Mouse (Mus musculus) midbrain, embryonic 15.5 days (tissue): ENCODE data around the gene St8sia2. TPM values are rescaled to one million over a fixed set of nuclear protein-coding genes. Genes with fewer than 3 reads are reported as not detected.

ENCODE experiments used
- ATAC-seq: fragments of 200-750 bp; cut with Nextera tagmentation; replicated peaks from 2 replicates; pipeline ENCODE4 v1.8.0; 2017; ENCODE audit warnings: moderate TSS enrichment
- H3K27ac ChIP-seq: fragments of 300-500 bp; sonication (generic); 2 replicates; pipeline ENCODE4 v1.5.1; 2015; ENCODE audit warnings: mild to moderate bottlenecking, inconsistent platforms
- H3K27me3 ChIP-seq: fragments of 300-500 bp; sonication (generic); replicated peaks from 2 replicates; pipeline ENCODE4 v1.6.1; 2015; ENCODE audit warnings: inconsistent platforms
- H3K36me3 ChIP-seq: fragments of 300-500 bp; sonication (generic); replicated peaks from 2 replicates; pipeline ENCODE4 v1.6.1; 2015; ENCODE audit warnings: inconsistent platforms
- H3K4me1 ChIP-seq: fragments of 300-500 bp; sonication (generic); 2 replicates; pipeline ENCODE4 v1.6.1; 2015; ENCODE audit warnings: inconsistent platforms
- H3K4me2 ChIP-seq: fragments of 300-500 bp; sonication (generic); 2 replicates; pipeline ENCODE4 v1.6.1; 2015; ENCODE audit warnings: inconsistent platforms, mild to moderate bottlenecking, moderate library complexity
- H3K4me3 ChIP-seq: fragments of 300-500 bp; sonication (generic); 2 replicates; pipeline ENCODE4 v1.5.1; 2015; ENCODE audit warnings: mild to moderate bottlenecking, inconsistent platforms
- H3K9ac ChIP-seq: fragments of 300-500 bp; sonication (generic); 2 replicates; pipeline ENCODE4 v1.6.1; 2015; ENCODE audit warnings: mild to moderate bottlenecking, inconsistent platforms
- H3K9me3 ChIP-seq: fragments of 300-500 bp; sonication (generic); 2 replicates; pipeline ENCODE4 v1.6.1; 2016; ENCODE audit warnings: inconsistent platforms
- WGBS: fragments of 180-500 bp; shearing (Covaris S2); methylation state at CpG from one replicate; pipeline ENCODE4 v1.1.7; 2015; ENCODE audit warnings: mixed read lengths; 5-methylcytosine and 5-hydroxymethylcytosine counted together
- polyA plus RNA-seq: library from polyadenylated mRNA; unstranded; fragments of >200 nt; fragmentation: Nextera tagmentation; extraction: Ambion mirVana; gene quantifications from 2 replicates; pipeline ENCODE4 v1.2.1, GENCODE M21; 2015

St8sia2 gene
- polyA plus RNA-seq, 1 experiment from 2014 or later, result 116 TPM

GRCm38 (mm10) chr7:73954441-73954840, 59.0 kb downstream of the St8sia2 start:
- WGBS, result 54% methylated on average over 5 of the region's 5 CpGs
- Histone ChIP-seq H3K9me3 (no peaks in the 10 kb centered on the region), H3K27ac (no peak overlapping the region), H3K4me2 (no peak overlapping the region), H3K27me3 (no peaks in the 10 kb centered on the region), H3K9ac (no peak overlapping the region), H3K4me3 (no peak overlapping the region), H3K4me1 (no peaks in the 10 kb centered on the region), H3K36me3 (peaks cover 42% of the 10 kb centered on the region)
- ATAC-seq, result no peak

DNA sequence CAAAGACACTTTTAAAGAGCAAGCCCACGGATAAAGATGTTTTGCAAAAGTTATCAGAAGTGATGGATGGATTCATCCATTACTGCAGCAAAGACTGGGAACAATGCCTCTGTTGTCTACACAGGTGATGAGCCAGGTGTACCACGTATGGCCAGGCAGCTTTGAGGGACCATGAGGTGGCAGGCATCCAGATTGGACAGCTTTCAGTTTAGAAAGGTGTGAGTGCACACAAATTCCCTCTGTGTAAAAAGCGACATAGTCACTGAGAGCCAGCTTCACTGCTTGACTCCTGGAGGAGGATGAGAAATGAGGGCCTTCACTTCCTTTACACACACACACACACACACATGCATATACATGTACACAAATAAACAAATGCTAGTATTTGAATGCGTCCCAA, 60.4 kb downstream of the St8sia2 start:
- ATAC-seq, result no peak
- 93% methylated on average over 4 of the region's 4 CpGs for WGBS
- no peaks in the 10 kb centered on the region for H3K9me3 ChIP-seq
- H3K27ac ChIP-seq, result no peak overlapping the region
- no peaks in the 10 kb centered on the region for H3K4me1 ChIP-seq
- H3K9ac ChIP-seq, result no peak overlapping the region
- no peak overlapping the region for H3K4me3 ChIP-seq
- H3K27me3 ChIP-seq, result no peaks in the 10 kb centered on the region
- H3K4me2 ChIP-seq, result no peak overlapping the region
- H3K36me3 ChIP-seq, result peaks cover 33% of the 10 kb centered on the region

DNA sequence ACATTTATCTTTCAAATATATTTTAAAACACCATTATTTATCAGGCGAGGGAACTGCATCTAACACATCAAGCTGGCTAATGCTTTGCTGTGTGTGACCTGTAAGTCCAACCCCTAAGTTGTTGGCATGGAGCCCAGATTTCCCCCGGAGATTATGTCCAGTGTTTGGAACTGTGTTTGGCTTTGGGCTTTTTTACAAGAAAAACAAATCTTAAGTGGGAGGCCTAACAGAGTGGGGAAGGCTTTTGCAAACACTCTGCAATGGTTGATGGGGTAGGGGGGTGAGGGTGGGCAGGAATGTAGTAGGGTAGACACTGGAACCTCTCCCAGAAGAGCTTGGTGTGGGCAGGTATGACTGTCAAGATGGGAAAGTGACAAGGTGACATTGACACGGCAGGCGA, 71.8 kb downstream of the St8sia2 start:
- Histone ChIP-seq H3K4me2 (no peak overlapping the region), H3K4me1 (peaks cover 19% of the 10 kb centered on the region), H3K36me3 (peaks cover 24% of the 10 kb centered on the region), H3K27ac (0 out of 2 replicates have a peak overlapping the region, but pooled peaks have one; percentile 45), H3K9me3 (no peaks in the 10 kb centered on the region), H3K9ac (no peak overlapping the region), H3K4me3 (no peak overlapping the region), H3K27me3 (no peaks in the 10 kb centered on the region)
- ATAC-seq, result peak; percentile 45; the same call in 1 of the 2 replicates
- 50% methylated on average over 4 of the region's 4 CpGs for WGBS

- Histone ChIP-seq H3K4me1 (peaks cover 19% of the 10 kb centered on the region), H3K36me3 (peaks cover 11% of the 10 kb centered on the region), H3K4me3 (no peak overlapping the region), H3K4me2 (no peak overlapping the region), H3K27ac (no peak overlapping the region), H3K27me3 (no peaks in the 10 kb centered on the region), H3K9me3 (no peaks in the 10 kb centered on the region), H3K9ac (no peak overlapping the region)
- ATAC-seq, result no peak
- 90% methylated on average over 8 of the region's 8 CpGs for WGBS
Measured at GRCm38 (mm10) chr7:73939236-73939635, 74.3 kb downstream of the St8sia2 start.

- H3K9me3 ChIP-seq, result no peaks in the 10 kb centered on the region
- H3K27ac ChIP-seq, result no peak overlapping the region
- no peak; the same call in 1 of the 2 replicates for ATAC-seq
- no peak overlapping the region for H3K4me2 ChIP-seq
- H3K27me3 ChIP-seq, result no peaks in the 10 kb centered on the region
- H3K4me3 ChIP-seq, result no peak overlapping the region
- 70% methylated on average over 7 of the region's 7 CpGs for WGBS
- H3K36me3 ChIP-seq, result peaks cover 10% of the 10 kb centered on the region
- H3K9ac ChIP-seq, result no peak overlapping the region
- H3K4me1 ChIP-seq, result peaks cover 19% of the 10 kb centered on the region
Measured at GRCm38 (mm10) chr7:73938046-73938810, 75.3 kb downstream of the St8sia2 start.

DNA sequence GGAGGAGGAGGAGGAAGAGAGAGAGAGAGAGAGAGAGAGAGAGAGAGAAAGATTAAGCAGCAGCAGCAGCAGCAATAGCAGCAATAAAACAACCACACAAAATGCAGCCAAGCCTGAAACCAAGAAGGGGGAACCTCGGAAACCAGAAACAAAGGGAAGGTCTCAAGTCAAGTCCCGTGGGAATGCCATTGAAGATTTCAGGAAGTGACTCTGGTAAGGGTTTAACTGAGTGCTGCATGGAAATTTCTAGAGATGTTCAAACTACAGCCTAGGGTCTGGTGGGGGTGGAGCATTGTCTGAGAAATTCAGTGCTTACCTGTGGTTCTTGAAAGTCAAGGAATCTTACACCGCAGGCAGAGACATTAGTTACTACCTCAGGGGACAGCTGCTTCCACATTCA, 77.4 kb downstream of the St8sia2 start:
- no peak overlapping the region for H3K4me3 ChIP-seq
- H3K4me1 ChIP-seq, result peaks cover 10% of the 10 kb centered on the region; the same call in 1 of the 2 replicates
- no peaks in the 10 kb centered on the region for H3K27me3 ChIP-seq
- 0 out of 2 replicates have a peak, but pooled peaks cover 4% of the 10 kb centered on the region for H3K36me3 ChIP-seq
- no peaks in the 10 kb centered on the region for H3K9me3 ChIP-seq
- H3K4me2 ChIP-seq, result no peak overlapping the region
- H3K27ac ChIP-seq, result no peak overlapping the region
- WGBS, result 57% methylated on average over 3 of the region's 3 CpGs
- no peak for ATAC-seq
- H3K9ac ChIP-seq, result no peak overlapping the region

- 0 out of 2 replicates have a peak, but pooled peaks cover 2% of the 10 kb centered on the region for H3K36me3 ChIP-seq
- no peak overlapping the region for H3K27ac ChIP-seq
- H3K4me3 ChIP-seq, result no peak overlapping the region
- H3K9ac ChIP-seq, result no peak overlapping the region
- WGBS, result 59% methylated on average over 2 of the region's 2 CpGs
- H3K9me3 ChIP-seq, result no peaks in the 10 kb centered on the region
- H3K4me2 ChIP-seq, result no peak overlapping the region
- H3K27me3 ChIP-seq, result no peaks in the 10 kb centered on the region
- H3K4me1 ChIP-seq, result peaks cover 6% of the 10 kb centered on the region; the same call in 1 of the 2 replicates
- no peak for ATAC-seq
Measured at GRCm38 (mm10) chr7:73935703-73936102, 77.8 kb downstream of the St8sia2 start.

GRCm38 (mm10) chr7:73933036-73933435, 80.5 kb downstream of the St8sia2 start:
- Histone ChIP-seq H3K9ac (no peak overlapping the region), H3K4me1 (0 out of 2 replicates have a peak, but pooled peaks cover 2% of the 10 kb centered on the region), H3K9me3 (no peaks in the 10 kb centered on the region), H3K4me2 (no peak overlapping the region), H3K27ac (no peak overlapping the region), H3K4me3 (no peak overlapping the region), H3K27me3 (no peaks in the 10 kb centered on the region), H3K36me3 (no peaks in the 10 kb centered on the region)
- 89% methylated on average over 3 of the region's 3 CpGs for WGBS
- no peak for ATAC-seq

GRCm38 (mm10) chr7:73920921-73921485, 92.5 kb downstream of the St8sia2 start:
- no peak for ATAC-seq
- Histone ChIP-seq H3K27me3 (no peaks in the 10 kb centered on the region), H3K36me3 (no peaks in the 10 kb centered on the region), H3K4me1 (peaks cover 5% of the 10 kb centered on the region; the same call in 1 of the 2 replicates), H3K4me3 (no peak overlapping the region), H3K9me3 (no peaks in the 10 kb centered on the region), H3K4me2 (no peak overlapping the region), H3K9ac (no peak overlapping the region), H3K27ac (no peak overlapping the region)
- 39% methylated on average over 16 of the region's 16 CpGs for WGBS

GRCm38 (mm10) chr7:73917633-73918311, 95.7 kb downstream of the St8sia2 start:
- peaks cover 5% of the 10 kb centered on the region; the same call in 1 of the 2 replicates for H3K4me1 ChIP-seq
- no peak overlapping the region for H3K9ac ChIP-seq
- H3K4me2 ChIP-seq, result no peak overlapping the region
- H3K36me3 ChIP-seq, result no peaks in the 10 kb centered on the region
- H3K27me3 ChIP-seq, result no peaks in the 10 kb centered on the region
- no peak overlapping the region for H3K4me3 ChIP-seq
- peak; percentile 86 for ATAC-seq
- no peak overlapping the region for H3K27ac ChIP-seq
- H3K9me3 ChIP-seq, result no peaks in the 10 kb centered on the region
- 29% methylated on average over 9 of the region's 9 CpGs for WGBS

DNA sequence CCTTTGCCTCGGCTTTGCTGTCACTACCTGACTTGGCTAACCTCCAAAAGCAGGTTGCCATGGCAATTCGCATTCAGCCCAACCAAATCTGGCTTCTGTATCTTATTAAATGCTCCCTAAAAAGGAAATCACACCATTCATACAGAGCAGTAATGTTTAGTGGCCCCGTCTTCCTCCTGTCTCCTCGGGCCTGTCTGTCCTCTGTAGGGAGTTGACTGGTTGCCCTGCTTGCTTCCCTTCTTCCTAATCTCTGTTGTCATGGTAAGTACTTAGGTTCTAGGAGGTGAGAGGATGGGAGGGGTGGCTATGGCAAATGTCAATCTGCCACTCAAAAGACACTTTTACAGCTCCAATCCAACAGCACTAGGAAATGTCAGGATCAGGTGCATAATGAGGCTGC, 101.6 kb downstream of the St8sia2 start:
- Histone ChIP-seq H3K27me3 (no peaks in the 10 kb centered on the region), H3K9ac (no peak overlapping the region), H3K4me1 (peaks cover 10% of the 10 kb centered on the region; the same call in 1 of the 2 replicates), H3K9me3 (no peaks in the 10 kb centered on the region), H3K4me2 (no peak overlapping the region), H3K27ac (no peak overlapping the region), H3K36me3 (no peaks in the 10 kb centered on the region), H3K4me3 (no peak overlapping the region)
- 0 out of 2 replicates have a peak, but pooled peaks have one; percentile 56 for ATAC-seq
- 11% methylated on average over 4 of the region's 4 CpGs for WGBS

- no peak overlapping the region for H3K9ac ChIP-seq
- H3K27ac ChIP-seq, result no peak overlapping the region
- no peaks in the 10 kb centered on the region for H3K9me3 ChIP-seq
- peaks cover 10% of the 10 kb centered on the region; the same call in 1 of the 2 replicates for H3K4me1 ChIP-seq
- no peaks in the 10 kb centered on the region for H3K36me3 ChIP-seq
- no peak overlapping the region for H3K4me2 ChIP-seq
- H3K4me3 ChIP-seq, result no peak overlapping the region
- WGBS, result 94% methylated on average over 4 of the region's 4 CpGs
- H3K27me3 ChIP-seq, result no peaks in the 10 kb centered on the region
- no peak for ATAC-seq
Measured at GRCm38 (mm10) chr7:73910843-73911242, 102.6 kb downstream of the St8sia2 start.
